In the genomic region with DNA sequence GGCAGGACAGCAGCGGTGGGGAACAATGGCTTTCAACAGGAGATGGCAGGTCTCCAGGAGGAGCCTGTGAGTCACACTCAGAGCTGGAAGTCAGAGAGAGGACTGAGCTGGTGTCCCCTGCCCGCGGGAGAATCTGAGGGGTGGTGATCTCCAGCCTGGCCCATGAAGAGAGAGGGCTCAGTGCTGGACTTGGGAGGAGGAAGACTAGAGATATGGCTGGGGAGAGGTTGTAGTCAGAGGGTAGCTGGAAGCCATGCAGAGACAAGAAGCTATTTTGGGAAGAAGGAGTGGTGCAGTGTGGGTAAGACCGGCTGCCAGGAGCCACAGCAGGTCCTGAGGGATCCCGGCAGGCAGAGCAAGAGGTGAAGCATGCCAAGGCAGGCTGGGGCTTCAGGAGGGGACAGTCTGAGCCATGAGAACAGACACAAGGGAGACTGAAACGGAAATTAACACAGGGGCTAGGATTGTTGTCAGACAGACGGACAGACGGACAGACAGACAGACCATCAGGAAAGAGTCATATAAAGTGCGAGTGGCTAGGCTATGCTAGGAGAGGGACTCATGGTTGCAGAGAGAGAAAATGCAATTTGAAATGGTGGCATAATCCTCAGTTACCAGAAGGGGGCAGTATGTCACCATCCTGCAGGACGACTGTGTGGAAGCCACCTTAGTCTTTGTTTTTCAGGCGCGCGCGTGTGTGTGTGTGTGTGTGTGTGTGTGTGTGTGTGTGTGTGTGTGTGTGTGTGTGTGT, we compare ENCODE assay signal across 8 mouse cellular contexts. TPM values are rescaled to one million over a fixed set of nuclear protein-coding genes. Genes with fewer than 3 reads are reported as not detected.
DNase-seq lines count a peak whose midpoint lies in the region; ATAC-seq and TF ChIP-seq lines count a peak whose summit lies in the region.

No protein-coding gene starts in this region.

- peak; percentile 94 for TF ChIP-seq CTCF in hindbrain, postnatal 0 days (IDR thresholded peaks at IDR 0.05; ENCODE audit: low read depth)

- H3K9me3 ChIP-seq in kidney, embryonic 14.5 days (ENCODE audit: control insufficient read depth, low read length): no peaks in the 10 kb centered on the region
- no peaks in the 10 kb centered on the region for H3K9me3 ChIP-seq in hindbrain, postnatal 0 days (ENCODE audit: low read length)
- H3K9me3 ChIP-seq in lung, embryonic 15.5 days: no peaks in the 10 kb centered on the region

- no peaks in the 10 kb centered on the region for H3K4me1 ChIP-seq in kidney, embryonic 14.5 days (ENCODE audit: control insufficient read depth, insufficient read depth, low read length)
- no peaks in the 10 kb centered on the region for H3K4me1 ChIP-seq in hindbrain, postnatal 0 days (ENCODE audit: insufficient read depth, low read length)
- peaks cover 7% of the 10 kb centered on the region; the same call in 1 of the 2 replicates for H3K4me1 ChIP-seq in lung, embryonic 15.5 days

- ATAC-seq in kidney, embryonic 14.5 days (ENCODE audit: low FRiP score, low TSS enrichment): peak; percentile 57; the same call in 1 of the 2 replicates
- peak; percentile 85 for ATAC-seq in hindbrain, postnatal 0 days
- peak; percentile 20; the same call in 1 of the 2 replicates for ATAC-seq in lung, embryonic 15.5 days (ENCODE audit: borderline replicate concordance, extremely low read depth, low FRiP score, low TSS enrichment)

- H3K27me3 ChIP-seq in kidney, embryonic 14.5 days (ENCODE audit: control insufficient read depth, insufficient read depth, low read length): no peaks in the 10 kb centered on the region
- no peaks in the 10 kb centered on the region for H3K27me3 ChIP-seq in hindbrain, postnatal 0 days (ENCODE audit: insufficient read depth, low read length)
- H3K27me3 ChIP-seq in lung, embryonic 15.5 days: no peaks in the 10 kb centered on the region
- no peaks in the 10 kb centered on the region for H3K27me3 ChIP-seq in splenic B cell, adult 2 months (ENCODE audit: control insufficient read depth, insufficient read depth, low read length, poor library complexity, severe bottlenecking)

- DNase-seq in kidney, adult 9 months: no peak
- DNase-seq in MEL-GATA-1-ER (ENCODE audit: extremely low read depth, low read depth): peak; percentile 68
- peak; percentile 72 to 83 for DNase-seq in cerebellum, postnatal 10 days
- peak; percentile 42 for DNase-seq in gastrocnemius, postnatal 10 days
- DNase-seq in hindbrain, postnatal 0 days (ENCODE audit: low spot score): peak; percentile 83
- peak; percentile 85 for DNase-seq in splenic B cell, adult 2 months (ENCODE audit: low read depth, low spot score)

- H3K36me3 ChIP-seq in kidney, embryonic 14.5 days (ENCODE audit: control insufficient read depth, insufficient read depth, low read length): no peaks in the 10 kb centered on the region
- H3K36me3 ChIP-seq in hindbrain, postnatal 0 days (ENCODE audit: insufficient read depth, low read length): no peaks in the 10 kb centered on the region
- H3K36me3 ChIP-seq in lung, embryonic 15.5 days: no peaks in the 10 kb centered on the region
- H3K36me3 ChIP-seq in splenic B cell, adult 2 months (ENCODE audit: control insufficient read depth, insufficient read depth, low read length, poor library complexity, severe bottlenecking): no peaks in the 10 kb centered on the region

- H3K4me3 ChIP-seq in kidney, embryonic 14.5 days (ENCODE audit: low read length): no peak overlapping the region
- H3K4me3 ChIP-seq in hindbrain, postnatal 0 days (ENCODE audit: low read length): no peak overlapping the region
- H3K4me3 ChIP-seq in lung, embryonic 15.5 days: no peak overlapping the region

- no peak overlapping the region for H3K9ac ChIP-seq in kidney, embryonic 14.5 days (ENCODE audit: low read depth, low read length)
- no peak overlapping the region for H3K9ac ChIP-seq in hindbrain, postnatal 0 days (replicated peaks; ENCODE audit: low read length)
- H3K9ac ChIP-seq in lung, embryonic 15.5 days: no peak overlapping the region

- 30% methylated on average over 14 of the region's 14 CpGs for WGBS in kidney, embryonic 14.5 days
- WGBS in hindbrain, postnatal 0 days: 14% methylated on average over 13 of the region's 14 CpGs
- WGBS in lung, embryonic 15.5 days: 17% methylated on average over 14 of the region's 14 CpGs

- H3K27ac ChIP-seq in kidney, embryonic 14.5 days (ENCODE audit: low read depth, low read length): no peak overlapping the region
- H3K27ac ChIP-seq in hindbrain, postnatal 0 days: no peak overlapping the region
- H3K27ac ChIP-seq in lung, embryonic 15.5 days: no peak overlapping the region

- H3K4me2 ChIP-seq in kidney, embryonic 14.5 days (replicated peaks; ENCODE audit: low read depth, low read length): no peak overlapping the region
- H3K4me2 ChIP-seq in hindbrain, postnatal 0 days (ENCODE audit: low read depth, low read length): no peak overlapping the region
- H3K4me2 ChIP-seq in lung, embryonic 15.5 days: no peak overlapping the region

RNA-seq across cellular contexts. Expression of gene Xirp1, which starts 4.2 kb away (rescaled TPM):
- not detected in 2 replicates for polyA plus RNA-seq in kidney, embryonic 14.5 days (2014; fragmentation: Nextera tagmentation; extraction: Ambion mirVana)
- total RNA-seq in gastrocnemius, postnatal 10 days (2021): 10 to 100 TPM; 58.2 to 84.6 TPM
- 0.05 and 0.29 TPM in 2 replicates for total RNA-seq in hindbrain, postnatal 0 days (2014; rRNA removed)
- 0.19 TPM in 1 of 2 replicates, not detected in the other for polyA plus RNA-seq in hindbrain, postnatal 0 days (2015; fragmentation: Nextera tagmentation; extraction: Ambion mirVana)
- 0.96 and 1.3 TPM in 2 replicates for polyA plus RNA-seq in lung, embryonic 15.5 days (2015; fragmentation: Nextera tagmentation; extraction: Ambion mirVana)

RNA-seq across cellular contexts. Expression of gene Cx3cr1, which starts 42.1 kb away (rescaled TPM):
- 3.0 and 7.4 TPM in 2 replicates for polyA plus RNA-seq in kidney, embryonic 14.5 days (2014; fragmentation: Nextera tagmentation; extraction: Ambion mirVana)
- 1 to 10 TPM; 2.0 to 3.2 TPM for total RNA-seq in gastrocnemius, postnatal 10 days (2021)
- total RNA-seq in hindbrain, postnatal 0 days (2014; rRNA removed): 17.3 and 21.5 TPM in 2 replicates
- 12.2 and 13.0 TPM in 2 replicates for polyA plus RNA-seq in hindbrain, postnatal 0 days (2015; fragmentation: Nextera tagmentation; extraction: Ambion mirVana)
- polyA plus RNA-seq in lung, embryonic 15.5 days (2015; fragmentation: Nextera tagmentation; extraction: Ambion mirVana): 7.8 and 9.2 TPM in 2 replicates

RNA-seq across cellular contexts. Expression of gene Csrnp1, which starts 43.1 kb away (rescaled TPM):
- 1.9 and 3.9 TPM in 2 replicates for polyA plus RNA-seq in kidney, embryonic 14.5 days (2014; fragmentation: Nextera tagmentation; extraction: Ambion mirVana)
- total RNA-seq in gastrocnemius, postnatal 10 days (2021): 1 to 10 TPM; 2.6 to 3.4 TPM
- 4.5 and 17.4 TPM in 2 replicates for total RNA-seq in hindbrain, postnatal 0 days (2014; rRNA removed)
- polyA plus RNA-seq in hindbrain, postnatal 0 days (2015; fragmentation: Nextera tagmentation; extraction: Ambion mirVana): 2.7 and 3.1 TPM in 2 replicates
- polyA plus RNA-seq in lung, embryonic 15.5 days (2015; fragmentation: Nextera tagmentation; extraction: Ambion mirVana): 8.2 and 8.7 TPM in 2 replicates

Comparison
In these comparisons a context has a peak if more than half of its experiments do, and no peak if none do; other contexts are left out.
1. ATAC-seq: peak in every context shown above with its lines; median percentile 85 in hindbrain, postnatal 0 days; 57 in kidney, embryonic 14.5 days; 20 in lung, embryonic 15.5 days.